Mouse (Mus musculus) limb, embryonic 11.5 days (tissue): ENCODE data around the gene Dcakd. TPM values are rescaled to one million over a fixed set of nuclear protein-coding genes. Genes with fewer than 3 reads are reported as not detected.
A peak's percentile ranks its signal among the peaks of the same experiment; 100 is the strongest.

Experiments
- ATAC-seq: fragments of 200-750 bp; cut with Nextera tagmentation; 2 replicates; pipeline ENCODE4 v1.8.0; 2017; ENCODE audit warnings: low read depth; ENCODE audit not compliant: insufficient number of reproducible peaks, low FRiP score, low TSS enrichment
- DNase-seq: peaks from one replicate; pipeline ENCODE4 v3.0.0-alpha.2; 2015; ENCODE audit warnings: low spot score
- H3K27ac ChIP-seq: fragments of 300-500 bp; sonication (generic); replicated peaks from 2 replicates; pipeline ENCODE4 v1.5.1; 2014; ENCODE audit warnings: low read depth, mild to moderate bottlenecking, low read length
- H3K27me3 ChIP-seq: fragments of 300-500 bp; sonication (generic); 2 replicates; pipeline ENCODE4 v1.6.1; 2014; ENCODE audit warnings: mild to moderate bottlenecking, low read length, mixed read lengths; ENCODE audit not compliant: control insufficient read depth, insufficient read depth
- H3K36me3 ChIP-seq: fragments of 300-500 bp; sonication (generic); 2 replicates; pipeline ENCODE4 v1.6.1; 2014; ENCODE audit warnings: mild to moderate bottlenecking, low read length, moderate library complexity, mixed read lengths; ENCODE audit not compliant: control insufficient read depth, insufficient read depth
- H3K4me1 ChIP-seq: fragments of 300-500 bp; sonication (generic); 2 replicates; pipeline ENCODE4 v1.6.1; 2014; ENCODE audit warnings: low read length, mixed read lengths; ENCODE audit not compliant: control insufficient read depth, insufficient read depth
- H3K4me2 ChIP-seq: fragments of 300-500 bp; sonication (generic); 2 replicates; pipeline ENCODE4 v1.6.1; 2014; ENCODE audit warnings: low read depth, mild to moderate bottlenecking, moderate library complexity; ENCODE audit not compliant: severe bottlenecking
- H3K4me3 ChIP-seq: fragments of 300-500 bp; sonication (generic); 2 replicates; pipeline ENCODE4 v1.5.1; 2014; ENCODE audit warnings: low read depth, low read length
- H3K9ac ChIP-seq: fragments of 300-500 bp; sonication (generic); 2 replicates; pipeline ENCODE4 v1.6.1; 2014; ENCODE audit warnings: mild to moderate bottlenecking, low read length
- H3K9me3 ChIP-seq: fragments of 300-500 bp; sonication (generic); 2 replicates; pipeline ENCODE4 v1.6.1; 2016; ENCODE audit warnings: low read length; ENCODE audit not compliant: control insufficient read depth
- WGBS: fragments of 180-500 bp; shearing (Covaris S2); extraction: QIAGEN DNeasy Blood & Tissue Kit; methylation state at CpG from one replicate; pipeline ENCODE4 v1.1.7; 2014; 5-methylcytosine and 5-hydroxymethylcytosine counted together
- microRNA-seq: library from miRNA; unstranded; fragments of <30 nt; microRNA quantifications from one replicate; pipeline ENCODE4, GENCODE M21; 2016
- polyA plus RNA-seq: library from polyadenylated mRNA; unstranded; fragments of >200 nt; fragmentation: Nextera tagmentation; extraction: Ambion mirVana; gene quantifications from 2 replicates; pipeline ENCODE4 v1.2.1, GENCODE M21; 2014

The Dcakd gene
- polyA plus RNA-seq, 1 experiment from 2014 or later = 349 TPM

- peak; percentile 47 for DNase-seq
- ATAC-seq = no peak
- Histone ChIP-seq H3K36me3 (no peaks in the 10 kb centered on the region), H3K27ac (no peak overlapping the region), H3K27me3 (peaks cover 80% of the 10 kb centered on the region), H3K9me3 (no peaks in the 10 kb centered on the region), H3K9ac (no peak overlapping the region), H3K4me3 (peak overlapping the region; percentile 25), H3K4me2 (peak overlapping the region; percentile 42), H3K4me1 (peaks cover 2% of the 10 kb centered on the region; the same call in 1 of the 2 replicates)
- 4% methylated on average over 54 of the region's 54 CpGs for WGBS
These were observed 82.5 kb downstream of the Dcakd start for GRCm38 (mm10) chr11:102945306-102946264.

Small RNA genes within 50 kb of the gene (microRNA-seq; reads per million reads assigned to microRNA genes)
- gene Mir6931 = not detected

Other genes starting within 250 kb of the Dcakd start
- 105 and 106 TPM in 2 replicates for gene Gjc1, start 208.6 kb downstream of the Dcakd start, polyA plus RNA-seq
- 0.23 TPM in 1 of 2 replicates, not detected in the other for gene Higd1b, start 192.5 kb downstream of the Dcakd start, polyA plus RNA-seq
- 276 and 303 TPM in 2 replicates for gene Eftud2, start 147.3 kb downstream of the Dcakd start, polyA plus RNA-seq
- 0.99 and 1.4 TPM in 2 replicates for gene Ccdc103, start 147.1 kb downstream of the Dcakd start, polyA plus RNA-seq
- 0.11 TPM in 1 of 2 replicates, not detected in the other for gene Fam187a, start 143.2 kb downstream of the Dcakd start, polyA plus RNA-seq
- 0.16 and 0.18 TPM in 2 replicates for gene Gfap, start 127.4 kb downstream of the Dcakd start, polyA plus RNA-seq
- gene Kif18b, start 103.2 kb downstream of the Dcakd start, polyA plus RNA-seq = 10.6 and 10.8 TPM in 2 replicates
- 0.85 and 0.88 TPM in 2 replicates for gene C1ql1, start 81.6 kb downstream of the Dcakd start, polyA plus RNA-seq
- gene Nmt1, start 143 bp downstream of the Dcakd start, polyA plus RNA-seq = 69.1 and 69.8 TPM in 2 replicates
- gene Plcd3, start 73.3 kb upstream of the Dcakd start, polyA plus RNA-seq = 1.2 and 1.8 TPM in 2 replicates
- gene Acbd4, start 73.3 kb upstream of the Dcakd start, polyA plus RNA-seq = 4.8 and 5.2 TPM in 2 replicates
- 5.2 and 5.6 TPM in 2 replicates for gene Hexim1, start 87.9 kb upstream of the Dcakd start, polyA plus RNA-seq
- 8.3 and 9.5 TPM in 2 replicates for gene Hexim2, start 104.1 kb upstream of the Dcakd start, polyA plus RNA-seq
- 0.20 and 0.69 TPM in 2 replicates for gene Fmnl1, start 142.8 kb upstream of the Dcakd start, polyA plus RNA-seq
- 0.23 and 0.48 TPM in 2 replicates for gene 1700023F06Rik, start 180.2 kb upstream of the Dcakd start, polyA plus RNA-seq
- gene Spata32, start 190.1 kb upstream of the Dcakd start, polyA plus RNA-seq = not detected in 2 replicates
- 2.3 and 2.6 TPM in 2 replicates for gene Map3k14, start 239.1 kb upstream of the Dcakd start, polyA plus RNA-seq